Mouse (Mus musculus): Measurements from ENCODE around the gene Immp2l.

Immp2l gene

DNA sequence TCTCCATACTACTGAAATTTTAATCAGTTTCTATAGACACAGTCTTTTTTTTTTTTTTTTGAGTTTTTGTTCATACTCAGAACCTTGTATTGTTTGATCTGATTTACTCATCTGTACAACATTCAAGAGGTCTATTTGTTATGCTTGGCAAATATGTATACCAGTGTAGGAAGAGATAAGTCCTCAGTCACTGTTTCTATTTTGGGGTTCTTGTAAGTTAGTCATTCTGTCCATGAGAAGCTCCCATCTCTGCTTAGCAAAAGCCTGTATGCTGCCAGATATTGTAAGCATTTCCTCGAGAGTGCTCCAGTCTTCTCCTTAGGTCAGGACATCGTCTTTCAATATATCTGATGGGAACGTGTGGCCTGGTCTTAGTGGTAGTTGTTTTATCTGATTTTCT lies 168.9 kb downstream of the Immp2l start:
- DNase-seq: no peak

DNA sequence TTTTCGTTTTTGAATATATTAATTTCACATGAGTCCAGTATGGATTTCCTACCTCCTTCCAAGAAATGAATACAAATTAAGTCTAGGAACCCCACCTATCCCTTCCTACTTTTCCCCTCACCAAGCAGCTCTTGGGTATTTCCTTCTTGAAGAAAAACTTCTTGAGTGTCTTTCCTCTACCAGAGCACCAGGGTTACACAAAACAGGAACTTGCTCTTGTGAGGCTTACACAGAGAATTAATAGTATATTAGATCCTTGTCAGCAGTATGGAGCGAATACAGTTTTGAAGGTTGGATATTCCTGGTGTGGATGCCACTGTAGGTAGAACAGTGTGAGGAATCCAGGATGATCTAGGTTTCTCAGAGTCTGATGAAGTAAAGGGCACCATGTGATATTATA lies 172.5 kb downstream of the Immp2l start:
- DNase-seq: no peak

DNA sequence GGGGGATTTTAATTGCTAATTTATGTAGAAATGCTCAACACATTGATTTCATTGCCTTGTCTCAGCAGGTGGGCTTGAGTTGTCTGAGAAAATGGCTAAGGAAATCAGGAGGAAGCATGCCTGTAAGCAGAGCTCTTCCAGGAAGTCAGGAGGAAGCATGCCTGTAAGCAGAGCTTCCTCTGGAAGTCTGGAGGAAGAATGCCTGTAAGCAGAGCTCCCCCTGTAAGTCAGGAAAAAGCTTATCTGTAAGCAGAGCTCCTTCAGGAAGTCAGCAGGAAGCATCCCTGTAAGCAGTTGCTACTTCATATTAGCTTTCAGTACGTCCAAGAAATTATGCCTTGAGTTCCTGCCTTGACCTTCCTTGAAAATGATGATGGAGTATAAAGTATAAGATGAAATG lies 191.3 kb downstream of the Immp2l start:
- DNase-seq: no peak

DNA sequence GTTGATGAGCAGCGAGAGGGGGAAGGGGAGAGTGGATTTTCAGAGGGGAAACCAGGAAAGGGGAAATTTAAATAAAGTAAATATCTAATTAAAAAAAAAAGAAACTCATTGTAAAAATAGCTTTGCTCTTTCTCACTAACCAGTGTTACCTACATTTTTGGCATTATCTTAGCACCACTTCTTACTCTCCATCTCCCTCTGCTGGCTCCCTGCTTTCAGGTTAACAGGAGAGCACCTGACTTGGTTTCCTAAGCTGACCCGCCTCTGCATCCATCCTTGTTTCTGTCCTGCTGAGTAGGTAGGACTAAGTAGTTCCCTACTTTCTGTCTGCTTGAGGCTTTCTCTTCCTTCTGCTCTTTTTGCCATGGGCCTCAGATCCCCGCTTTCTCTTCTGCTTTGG lies 198.0 kb downstream of the Immp2l start:
- peak; percentile 8 for DNase-seq

DNA sequence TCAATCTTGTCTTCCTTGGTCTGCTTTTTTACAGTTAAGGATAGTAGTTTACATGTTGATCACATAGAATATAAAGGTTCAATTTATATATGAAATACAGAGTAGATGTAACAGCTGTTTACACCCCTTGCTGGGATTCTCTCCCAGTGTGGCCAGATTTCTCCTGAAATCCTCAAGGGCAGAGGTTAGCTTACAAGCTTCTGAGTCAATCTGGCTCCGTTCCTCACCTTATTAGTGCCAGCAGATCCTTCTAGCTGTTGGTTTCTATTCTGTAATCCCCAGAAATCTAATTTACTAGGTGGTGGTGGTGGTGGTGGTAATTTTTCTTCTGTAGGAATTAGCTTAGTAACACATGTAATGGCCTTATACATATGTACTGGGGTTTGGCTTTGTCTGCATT lies 199.8 kb downstream of the Immp2l start:
- no peak for DNase-seq

DNA sequence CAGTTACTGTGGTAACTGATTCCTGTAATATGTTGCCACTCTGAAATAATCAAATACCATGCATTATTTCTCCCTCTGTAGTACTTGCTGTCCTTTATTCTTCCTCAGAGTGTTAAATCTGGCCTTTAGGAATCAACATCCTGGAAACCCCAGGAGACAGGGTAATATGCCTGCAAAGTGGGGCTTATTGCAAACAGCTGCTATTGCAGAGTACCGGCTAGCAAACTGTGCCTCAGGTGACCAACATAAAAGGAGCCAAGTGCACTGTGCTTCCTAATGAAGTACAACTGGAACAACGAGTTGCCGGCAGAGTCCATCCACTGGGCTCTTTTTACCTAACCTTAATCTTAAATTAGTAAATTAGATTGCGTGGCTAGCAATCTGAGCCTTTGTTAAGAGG lies 200.6 kb downstream of the Immp2l start:
- no peak for DNase-seq

DNA sequence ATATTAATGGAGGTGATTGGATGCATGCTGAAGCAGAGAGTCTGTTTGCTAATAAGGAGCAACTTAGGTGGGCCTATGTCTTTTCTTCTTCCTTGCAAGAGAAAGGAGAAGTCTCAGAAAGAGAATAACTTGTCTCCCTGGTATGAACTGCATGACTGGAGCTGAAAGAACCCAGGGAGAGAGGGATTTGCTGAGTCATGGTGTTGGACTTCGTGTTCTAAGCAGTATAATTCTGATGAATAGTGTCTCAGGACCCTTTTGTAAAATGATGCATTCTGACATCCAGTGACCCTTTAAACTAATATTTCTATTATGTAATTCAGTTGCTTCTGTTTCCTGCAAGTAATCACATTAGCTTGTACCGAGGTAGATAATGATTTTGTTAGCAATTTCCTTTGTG lies 208.1 kb downstream of the Immp2l start:
- DNase-seq: no peak

DNA sequence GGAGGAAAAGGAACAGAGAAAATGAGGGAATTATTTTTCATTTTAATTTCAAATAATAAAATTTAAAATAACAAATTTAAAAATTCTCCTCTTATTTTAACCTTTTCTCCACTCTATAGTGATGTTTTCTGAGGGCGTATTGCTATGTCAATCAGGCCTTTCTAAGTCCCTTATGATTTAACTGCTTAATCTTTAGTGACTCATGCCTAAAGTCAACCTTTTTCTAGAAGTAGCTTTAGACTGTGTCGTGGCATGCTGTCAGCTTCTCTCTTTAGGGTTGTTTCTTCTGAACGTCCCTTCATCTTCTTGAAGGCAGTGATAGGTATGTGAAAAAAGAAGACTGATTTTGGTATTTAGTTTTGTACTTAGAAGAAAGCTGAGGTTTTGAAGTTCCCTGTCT lies 214.0 kb downstream of the Immp2l start:
- DNase-seq: no peak

DNA sequence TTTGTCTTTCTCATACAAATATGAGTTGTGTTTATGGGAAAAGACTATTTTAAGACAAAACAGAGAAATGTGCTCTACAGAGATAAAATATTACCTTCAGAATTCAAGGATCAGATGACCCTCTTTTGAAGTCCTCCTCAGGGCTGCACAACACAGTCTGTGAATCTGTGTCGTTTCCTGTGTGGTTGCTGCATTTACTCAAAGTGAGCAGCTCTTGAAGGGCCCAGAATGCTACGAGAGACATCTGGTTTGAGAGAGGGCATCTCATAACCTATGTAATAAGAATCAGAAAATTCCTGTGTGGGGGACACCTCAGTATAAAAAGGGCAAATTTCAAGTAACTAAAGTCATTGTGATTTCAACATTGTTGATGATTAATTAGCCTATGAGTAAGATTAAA lies 217.3 kb downstream of the Immp2l start:
- no peak for DNase-seq

DNA sequence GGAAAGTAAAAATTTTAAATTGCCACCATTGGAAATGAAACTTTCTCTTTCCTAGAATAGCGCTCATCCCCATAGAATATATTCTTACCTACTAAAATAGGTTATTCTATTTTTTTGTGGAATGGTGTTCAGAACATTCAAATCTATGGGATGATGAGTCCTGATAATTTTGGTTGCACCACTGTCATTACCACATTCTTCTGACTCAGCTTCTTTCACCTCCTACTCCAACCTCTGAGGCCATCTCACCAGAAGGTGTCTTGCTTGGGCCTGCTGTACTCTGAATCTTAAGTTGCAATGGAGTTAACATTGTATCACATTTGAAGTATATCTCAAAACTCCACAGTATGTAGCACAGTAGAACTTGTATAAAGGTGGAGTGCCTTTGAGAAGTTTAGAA lies 224.4 kb downstream of the Immp2l start:
- DNase-seq: no peak

DNA sequence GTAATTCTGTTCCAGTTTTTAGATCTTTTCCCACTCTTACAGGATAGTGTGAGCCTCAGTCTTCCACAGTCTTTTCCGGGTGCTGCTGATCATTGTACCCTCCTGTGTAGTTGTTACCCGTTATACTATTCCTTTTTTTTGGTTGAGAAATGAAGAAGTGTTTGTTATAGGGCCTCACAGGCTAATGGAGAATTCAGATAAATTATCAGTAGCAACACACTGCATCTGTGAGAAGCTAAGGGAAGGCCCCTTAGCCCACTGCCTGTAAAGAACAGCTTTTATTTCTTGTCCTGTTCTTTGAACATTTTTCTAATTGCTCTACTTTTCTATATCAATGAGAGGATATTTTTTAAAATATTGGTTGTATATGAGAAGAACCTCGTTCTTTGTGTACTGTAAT lies 226.2 kb downstream of the Immp2l start:
- DNase-seq: no peak

DNA sequence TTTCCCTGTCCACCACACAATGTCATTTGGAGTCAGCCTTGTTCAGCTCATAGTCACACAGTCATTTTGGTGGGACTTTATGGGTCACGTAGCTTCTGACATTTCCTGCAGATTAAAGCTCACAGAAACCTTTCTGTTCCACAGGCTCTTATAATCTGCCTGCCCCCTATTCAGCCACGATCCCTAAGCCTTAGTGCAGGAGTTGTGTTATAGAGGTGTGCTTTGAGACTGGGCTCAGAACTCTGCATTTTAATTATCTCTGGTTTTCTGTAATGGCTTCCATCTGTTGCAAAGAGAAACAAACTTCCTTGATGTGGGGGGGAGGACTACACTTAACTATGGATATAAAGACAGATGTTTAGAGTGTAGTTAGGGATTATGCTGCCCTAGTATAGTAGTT lies 234.0 kb downstream of the Immp2l start:
- no peak for DNase-seq

DNA sequence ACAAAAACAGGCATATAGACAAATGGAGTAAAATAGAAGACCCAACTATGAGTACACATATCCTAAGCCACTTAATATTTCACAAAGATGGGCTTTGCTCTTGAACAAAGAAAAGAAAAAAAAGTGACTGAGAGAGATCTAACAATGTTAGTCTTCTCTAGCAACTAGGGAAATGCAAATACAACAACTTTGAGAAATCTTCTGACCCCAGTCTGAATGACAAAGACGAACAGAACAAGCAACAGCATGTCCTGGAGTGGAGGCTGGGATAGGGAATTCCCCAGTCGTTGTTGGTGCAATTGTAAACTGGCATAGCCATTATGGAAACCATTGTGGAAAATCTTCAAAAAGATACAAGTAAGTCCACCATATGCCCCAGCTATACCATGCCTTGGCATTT lies 235.7 kb downstream of the Immp2l start:
- DNase-seq: no peak

DNA sequence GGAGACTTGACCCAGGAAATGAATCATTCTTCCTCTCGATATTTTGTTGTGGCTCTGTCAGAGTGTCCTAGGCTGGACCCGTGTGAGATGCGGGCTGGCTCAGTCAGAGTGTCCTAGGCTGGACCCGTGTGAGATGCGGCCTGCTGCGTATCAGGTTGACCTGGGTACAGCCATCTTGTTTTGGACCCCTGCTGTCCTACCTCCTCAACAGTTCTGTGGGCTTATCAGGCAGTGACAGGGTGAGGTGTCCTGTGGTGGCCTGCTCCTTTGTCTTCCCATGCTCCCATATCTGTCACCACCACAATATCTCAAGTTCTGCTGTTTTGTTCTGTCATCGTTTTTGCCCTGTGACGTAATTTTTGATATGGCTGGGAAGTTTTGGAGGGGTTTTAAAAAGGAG lies 250.2 kb downstream of the Immp2l start:
- no peak for DNase-seq

DNA sequence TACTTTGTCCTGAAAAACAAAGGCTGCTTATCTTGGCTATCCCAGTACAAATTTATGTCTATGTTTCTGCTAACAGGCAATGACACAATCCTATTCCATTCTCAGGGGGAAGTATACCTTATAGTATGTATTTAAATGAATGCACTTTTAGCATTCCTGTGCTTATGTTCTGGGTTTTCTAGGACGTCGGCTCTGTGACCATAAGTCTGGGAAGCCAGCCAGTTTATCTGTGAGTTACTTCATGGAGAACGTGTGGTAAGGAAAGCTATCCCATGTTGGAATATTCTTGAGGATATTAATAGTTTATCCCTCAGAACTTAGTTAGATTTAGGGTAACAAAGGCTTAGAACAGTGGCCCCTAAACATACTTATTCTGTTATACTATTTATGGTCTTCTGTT lies 251.5 kb downstream of the Immp2l start:
- no peak for DNase-seq

DNA sequence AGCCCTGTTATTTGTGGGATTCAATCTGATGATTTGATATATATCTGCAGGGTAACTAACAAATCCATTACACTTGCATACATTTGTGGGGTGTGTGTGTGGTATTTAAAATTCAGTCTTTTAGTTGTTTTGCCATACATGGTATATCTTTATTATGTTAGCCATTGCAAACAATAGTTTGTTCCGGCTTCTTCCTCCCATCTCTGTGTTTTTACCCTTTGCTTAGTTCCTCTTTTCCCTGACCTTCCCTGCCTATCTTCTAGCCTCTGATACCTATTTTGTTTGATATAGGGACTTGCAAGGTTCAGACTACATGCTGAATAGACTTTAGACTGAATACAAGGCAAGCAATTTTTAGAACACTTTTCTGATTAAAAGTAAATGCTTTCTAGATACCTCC lies 254.0 kb downstream of the Immp2l start:
- no peak for DNase-seq

DNA sequence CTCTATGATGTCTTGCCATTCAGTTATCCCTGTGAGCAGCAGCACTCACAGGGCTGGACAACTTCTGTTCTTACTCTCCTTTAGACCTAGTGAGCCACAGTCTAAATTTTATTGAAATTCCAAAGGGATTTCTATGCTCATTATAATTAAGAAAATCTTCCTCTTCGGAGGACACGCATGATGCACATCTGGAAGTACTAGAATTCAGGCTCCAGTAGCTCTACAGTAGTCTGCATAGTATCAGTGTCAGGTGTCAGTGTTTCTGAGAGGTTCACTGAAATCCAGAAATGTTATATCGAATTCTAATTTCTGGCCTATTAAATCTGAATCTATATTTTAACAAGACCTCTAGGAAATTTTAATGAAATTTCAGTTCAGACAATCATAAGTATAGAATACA lies 265.2 kb downstream of the Immp2l start:
- no peak for DNase-seq

DNA sequence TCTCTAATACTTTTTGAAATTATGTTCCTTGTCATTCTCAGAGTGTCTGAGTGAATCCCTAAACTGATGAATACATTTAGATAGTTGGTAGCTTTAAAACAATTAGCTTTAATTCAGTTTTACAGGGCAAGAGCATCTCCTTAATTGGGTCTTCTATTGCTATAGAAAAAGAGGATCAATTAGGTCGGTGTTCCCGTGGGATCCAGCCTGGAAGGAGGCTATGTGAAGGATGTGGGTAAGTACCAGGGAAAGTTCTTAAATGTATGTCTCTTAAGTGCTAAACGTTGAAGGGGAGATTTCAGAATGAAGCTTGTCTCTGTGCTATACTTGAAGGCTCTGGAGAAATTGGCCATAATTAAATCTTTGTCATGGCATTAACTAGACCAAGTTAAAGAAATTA lies 283.1 kb downstream of the Immp2l start:
- no peak for DNase-seq

DNA sequence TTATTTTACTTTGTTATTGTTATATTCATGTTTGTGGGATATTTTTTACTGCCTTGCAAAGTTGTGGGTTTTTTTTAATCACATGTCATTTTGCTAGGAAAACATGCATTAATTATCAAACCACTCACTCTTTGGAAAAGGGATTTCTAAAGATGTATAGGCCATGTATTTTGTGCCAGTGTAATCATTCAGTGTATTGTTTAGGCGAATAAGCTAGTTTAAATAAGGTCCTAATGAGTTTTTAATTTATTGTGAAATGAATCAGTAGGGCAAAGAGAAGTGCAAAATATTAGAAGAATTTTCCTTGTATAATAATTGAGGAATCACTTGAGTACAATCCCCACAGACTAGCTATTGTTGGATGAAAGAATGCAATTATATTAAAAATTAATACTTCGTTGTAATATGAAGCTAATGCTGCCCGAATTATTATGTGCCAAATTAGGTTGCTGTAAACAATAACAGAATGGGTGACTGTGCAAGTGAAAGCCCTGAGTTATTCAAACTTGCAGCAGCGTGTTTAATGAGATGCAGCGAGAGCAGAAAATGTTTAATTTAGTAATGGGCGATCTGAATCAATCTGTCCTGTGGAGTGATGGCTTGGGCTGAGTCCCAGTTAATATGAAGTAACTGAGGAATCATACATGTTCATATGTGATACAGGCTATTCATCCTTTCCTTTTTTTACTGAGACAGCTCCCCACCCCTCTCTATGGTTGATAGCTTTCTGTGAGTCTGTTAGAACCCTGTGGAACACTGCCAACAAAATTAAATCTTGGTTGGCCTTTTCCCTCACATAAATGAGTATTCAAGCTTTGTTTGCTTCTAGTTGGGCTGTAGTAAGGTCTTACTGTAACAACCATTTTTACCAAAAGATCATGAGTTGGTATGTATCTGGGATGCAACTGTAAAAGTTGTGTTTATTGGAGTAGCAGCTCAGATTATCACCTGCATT lies 285.1 kb downstream of the Immp2l start:
- no peak for DNase-seq

DNA sequence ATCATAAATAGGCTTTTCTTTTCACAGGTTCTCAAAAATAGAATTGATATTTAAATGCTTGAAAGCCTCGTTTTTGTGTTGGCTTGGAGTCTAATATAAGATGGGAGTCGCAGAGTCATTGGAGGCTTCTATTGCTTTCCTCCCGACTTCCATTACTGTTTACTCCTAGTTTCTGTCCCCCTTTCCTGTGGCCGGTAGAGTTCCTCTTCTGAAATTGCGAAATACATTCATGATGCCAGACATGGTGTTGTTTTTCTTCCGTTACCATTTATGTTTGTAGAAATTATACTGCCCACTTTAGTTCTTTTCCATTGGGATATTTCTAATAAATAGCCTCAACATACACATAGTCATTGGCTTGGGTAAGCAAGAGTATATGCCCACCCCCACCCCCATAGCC lies 289.5 kb downstream of the Immp2l start:
- no peak for DNase-seq

DNA sequence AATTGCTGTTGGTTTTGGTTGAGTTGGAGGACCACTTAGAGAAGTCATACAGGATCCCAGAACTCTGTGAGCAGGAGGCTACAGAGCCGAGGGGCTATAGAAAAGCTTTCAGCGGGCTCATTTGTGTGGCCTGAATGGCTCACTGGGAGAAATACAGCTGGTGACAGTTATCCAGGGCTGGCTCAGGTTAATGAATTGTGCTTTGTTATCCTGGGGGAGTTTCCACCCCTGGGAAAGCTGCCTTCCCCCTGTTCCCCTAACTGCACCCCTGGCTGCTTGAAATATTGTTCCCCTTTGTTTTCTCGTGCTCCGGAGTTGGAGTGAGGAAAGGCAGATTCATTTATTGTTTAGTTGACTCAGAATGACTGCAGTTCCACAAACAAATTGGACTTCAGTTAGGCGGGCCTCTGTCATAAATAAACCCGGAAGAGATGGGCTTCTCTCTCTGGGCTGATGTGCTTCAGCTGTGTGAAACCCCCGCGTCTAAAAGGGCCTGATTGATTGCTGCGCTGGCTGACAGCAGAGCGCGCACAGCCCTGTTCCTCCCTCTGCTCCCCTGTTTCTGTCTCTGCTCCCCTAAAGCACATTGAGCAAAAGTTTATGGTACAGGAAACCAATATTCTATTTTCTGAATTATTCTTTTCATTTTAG lies 291.0 kb downstream of the Immp2l start:
- DNase-seq: no peak

DNA sequence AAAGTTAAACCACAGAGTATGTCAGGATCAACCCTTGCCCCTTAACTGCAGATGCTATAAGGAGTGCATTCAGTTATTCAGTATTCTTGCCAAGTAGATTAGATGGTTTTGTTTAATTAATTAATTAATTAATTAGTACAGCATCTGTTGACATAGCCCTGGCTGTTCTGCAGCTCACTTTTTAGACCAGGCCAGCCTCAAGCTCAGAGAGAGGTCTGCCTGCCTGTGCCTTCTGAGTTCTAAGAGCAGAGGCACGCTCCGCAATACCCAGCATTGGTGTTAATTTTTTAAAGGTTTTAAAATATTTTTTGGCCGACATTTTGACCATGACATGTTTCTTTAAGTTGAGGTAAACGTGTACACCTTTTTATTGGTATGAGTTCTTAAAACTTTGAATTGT lies 292.0 kb downstream of the Immp2l start:
- no peak for DNase-seq

DNA sequence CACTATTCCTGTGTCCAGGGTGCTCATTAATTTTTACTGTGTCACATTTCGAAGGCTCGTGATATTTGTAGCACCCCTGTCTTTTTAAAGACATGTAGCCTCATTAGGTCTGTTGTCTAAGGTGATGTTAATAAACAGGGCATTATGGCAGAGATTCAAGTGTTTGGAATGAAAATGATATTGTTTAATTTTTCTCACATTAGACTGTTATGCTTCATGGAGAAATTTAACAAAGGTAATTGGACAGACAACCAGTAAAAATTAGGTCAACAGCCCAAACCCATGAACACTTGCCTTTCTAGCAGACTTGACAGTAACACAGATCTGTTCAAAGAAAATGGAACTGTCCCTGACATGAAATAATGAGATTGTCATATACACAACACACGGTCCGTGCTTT lies 292.5 kb downstream of the Immp2l start:
- no peak for DNase-seq

DNA sequence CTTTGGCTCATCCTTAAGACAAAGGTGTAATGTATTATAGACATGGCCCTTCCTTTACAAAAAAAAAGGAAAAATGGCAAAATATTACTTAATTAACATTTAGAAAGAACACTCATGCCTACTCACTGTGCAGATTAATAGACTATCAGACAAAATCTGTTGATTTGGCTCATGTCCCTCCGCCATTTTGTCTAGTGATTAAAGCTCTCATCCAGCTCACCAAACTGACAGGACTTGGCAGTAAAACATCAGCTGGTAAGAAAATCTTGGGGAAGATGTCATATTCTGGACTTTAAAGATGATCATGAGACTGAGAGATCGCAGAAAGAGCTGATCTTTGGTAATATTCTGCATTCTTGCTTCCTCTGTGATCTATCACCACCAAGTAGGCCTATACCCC lies 293.5 kb downstream of the Immp2l start:
- DNase-seq: no peak

DNA sequence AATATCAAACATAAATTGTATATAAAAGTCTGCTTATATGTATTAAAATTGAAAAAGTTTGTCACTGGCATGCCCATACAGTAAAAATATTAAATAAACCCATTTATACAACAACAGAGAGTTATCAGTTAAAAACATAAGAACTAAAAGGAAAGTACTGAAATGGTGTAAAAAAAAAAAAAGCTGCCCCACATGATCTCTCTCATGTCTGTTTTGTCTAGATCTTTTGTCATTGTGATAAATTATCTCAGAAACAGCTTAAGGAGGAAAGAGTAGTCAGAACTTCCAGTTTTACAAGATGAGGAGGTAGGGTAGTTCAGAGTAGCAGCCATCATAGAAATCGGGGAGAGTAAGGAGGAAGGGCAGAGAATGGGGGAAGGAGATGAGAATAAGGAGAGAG lies 298.1 kb downstream of the Immp2l start:
- DNase-seq: no peak

Data from thymus, postnatal 4 days (tissue).